Mouse (Mus musculus): ENCODE measurements at regions not wholly inside any gene's neighbourhood (a gene's known extent, or its start where the extent isn't known, plus 50 kb on each side); places are given as distances from the start of the nearest gene placed in this dataset.
"Not testable (repeated sequence)": the region's sequence is repeated elsewhere in the genome, so short reads cannot be mapped to it uniquely, and the experiment has no call there.

GRCm38 (mm10) chr14:53190931-53191330 is 695.4 kb upstream of the Olfr1507 start:
- H3K27me3 ChIP-seq; H3K4me1 ChIP-seq; H3K9me3 ChIP-seq; H3K36me3 ChIP-seq; H3K4me3 ChIP-seq; H3K9ac ChIP-seq; H3K27ac ChIP-seq; ATAC-seq (ENCODE audit: borderline replicate concordance, extremely low read depth, low FRiP score, low TSS enrichment); H3K4me2 ChIP-seq: not testable (repeated sequence)
- no CpG with 5 or more reads among the region's 3 CpGs for WGBS

- not testable (repeated sequence) for ATAC-seq (ENCODE audit: borderline replicate concordance, extremely low read depth, low FRiP score, low TSS enrichment); H3K9ac ChIP-seq; H3K4me3 ChIP-seq; H3K4me2 ChIP-seq; H3K4me1 ChIP-seq; H3K9me3 ChIP-seq; H3K27ac ChIP-seq; H3K36me3 ChIP-seq; H3K27me3 ChIP-seq
Measured at GRCm38 (mm10) chr14:53174099-53174498, 678.5 kb upstream of the Olfr1507 start.

DNA sequence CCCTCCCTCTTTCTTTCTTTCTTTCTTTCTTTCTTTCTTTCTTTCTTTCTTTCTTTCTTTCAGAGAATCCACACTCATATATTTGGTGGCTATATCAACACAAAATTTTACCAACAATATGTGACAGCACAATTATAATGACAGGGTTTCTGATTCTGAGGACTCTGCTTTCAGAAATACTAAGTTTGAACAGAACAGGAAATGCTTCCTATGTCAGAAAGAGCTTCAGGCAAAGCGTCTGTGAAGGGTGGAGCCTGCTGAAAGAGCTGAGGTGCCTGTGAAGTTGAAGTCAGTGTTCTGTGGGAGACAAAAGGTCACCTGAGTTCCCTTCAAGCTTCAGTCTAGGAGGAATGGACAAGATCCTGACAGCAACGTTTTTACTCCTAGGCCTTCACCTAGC is 670.8 kb upstream of the Olfr1507 start:
- not testable (repeated sequence) for H3K4me2 ChIP-seq; H3K27ac ChIP-seq; H3K4me1 ChIP-seq; ATAC-seq (ENCODE audit: borderline replicate concordance, extremely low read depth, low FRiP score, low TSS enrichment); H3K4me3 ChIP-seq; H3K36me3 ChIP-seq; H3K27me3 ChIP-seq; H3K9ac ChIP-seq; H3K9me3 ChIP-seq
- WGBS: no CpG with 5 or more reads among the region's 2 CpGs

- not testable (repeated sequence) for H3K27ac ChIP-seq; H3K9ac ChIP-seq; H3K9me3 ChIP-seq; H3K36me3 ChIP-seq; H3K4me2 ChIP-seq; ATAC-seq (ENCODE audit: borderline replicate concordance, extremely low read depth, low FRiP score, low TSS enrichment); H3K4me1 ChIP-seq; H3K4me3 ChIP-seq; H3K27me3 ChIP-seq
- WGBS: no CpG with 5 or more reads among the region's 2 CpGs
Measured at GRCm38 (mm10) chr14:53159012-53159411, 663.5 kb upstream of the Olfr1507 start.

DNA sequence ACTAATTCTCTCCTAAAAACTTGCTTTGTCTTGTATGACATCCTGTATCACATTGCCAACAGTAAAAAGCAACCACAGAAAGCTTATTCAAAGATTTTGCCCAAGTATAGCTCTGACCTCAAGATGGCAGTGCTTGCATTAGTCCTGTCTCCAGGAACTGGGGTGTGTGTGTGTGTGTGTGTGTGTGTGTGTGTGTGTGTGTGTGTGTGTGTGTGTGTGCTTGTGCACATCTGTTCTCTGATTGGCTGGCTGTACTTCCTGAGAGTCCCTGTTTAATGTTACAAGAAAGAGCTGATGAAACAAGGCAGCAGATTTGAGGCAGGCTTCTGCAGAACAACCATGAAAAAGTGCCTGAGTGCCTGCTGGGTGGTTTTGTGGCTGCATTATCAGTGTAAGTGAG is 639.2 kb upstream of the Olfr1507 start:
- not testable (repeated sequence) for H3K36me3 ChIP-seq; ATAC-seq (ENCODE audit: borderline replicate concordance, extremely low read depth, low FRiP score, low TSS enrichment); H3K9ac ChIP-seq; H3K27me3 ChIP-seq; H3K27ac ChIP-seq; H3K9me3 ChIP-seq; H3K4me3 ChIP-seq; H3K4me1 ChIP-seq; H3K4me2 ChIP-seq

DNA sequence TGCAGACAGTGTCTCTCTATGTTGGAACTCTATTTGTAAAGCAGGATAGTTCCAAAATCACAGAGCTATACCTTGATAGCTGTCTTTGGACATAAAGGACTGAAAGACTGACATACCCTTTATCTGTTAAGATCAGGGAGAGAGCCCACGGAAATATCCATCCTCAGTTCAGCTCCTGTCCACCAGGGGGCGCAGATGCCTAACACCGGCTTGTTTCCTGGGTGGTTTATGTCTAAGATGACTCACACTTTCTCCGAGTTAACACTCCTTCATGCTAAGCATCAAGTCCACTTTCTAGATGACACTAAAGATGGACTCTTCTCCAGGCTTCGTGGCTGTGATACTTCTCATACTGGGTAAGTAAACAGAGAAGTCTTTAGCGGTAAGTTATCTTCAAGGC is 636.8 kb upstream of the Olfr1507 start:
- H3K9ac ChIP-seq; H3K4me1 ChIP-seq; H3K27ac ChIP-seq; H3K4me2 ChIP-seq; H3K27me3 ChIP-seq; H3K9me3 ChIP-seq; H3K36me3 ChIP-seq; H3K4me3 ChIP-seq; ATAC-seq (ENCODE audit: borderline replicate concordance, extremely low read depth, low FRiP score, low TSS enrichment): not testable (repeated sequence)
- WGBS: 23% methylated on average over 6 of the region's 6 CpGs

DNA sequence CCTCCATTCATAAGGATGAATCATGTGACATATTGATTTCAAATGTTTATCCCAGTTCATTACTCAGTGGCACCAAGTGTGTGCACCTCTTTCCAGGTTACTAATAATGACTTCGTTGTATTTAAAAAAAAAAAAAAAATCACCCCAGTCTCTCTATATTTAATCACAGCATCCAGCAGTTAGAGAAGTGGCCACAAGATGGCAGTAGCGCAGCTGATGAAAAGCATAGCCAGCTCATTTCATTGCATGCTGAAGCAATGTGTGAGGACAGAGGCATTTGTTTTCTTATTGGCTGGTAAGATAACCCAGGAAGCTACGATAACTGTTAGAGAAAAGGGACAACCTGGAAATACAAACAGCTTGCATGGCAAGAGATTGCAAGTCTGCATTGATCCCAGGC is 626.2 kb upstream of the Olfr1507 start:
- H3K4me2 ChIP-seq; ATAC-seq (ENCODE audit: borderline replicate concordance, extremely low read depth, low FRiP score, low TSS enrichment); H3K27ac ChIP-seq; H3K4me1 ChIP-seq; H3K36me3 ChIP-seq; H3K9me3 ChIP-seq; H3K27me3 ChIP-seq; H3K4me3 ChIP-seq; H3K9ac ChIP-seq: not testable (repeated sequence)
- WGBS: 5% methylated on average over 2 of the region's 3 CpGs

- H3K9me3 ChIP-seq; H3K27ac ChIP-seq; H3K4me1 ChIP-seq; H3K27me3 ChIP-seq; H3K9ac ChIP-seq; H3K4me2 ChIP-seq; H3K36me3 ChIP-seq; ATAC-seq (ENCODE audit: borderline replicate concordance, extremely low read depth, low FRiP score, low TSS enrichment); H3K4me3 ChIP-seq: not testable (repeated sequence)
- WGBS: 66% methylated on average over 3 of the region's 3 CpGs
Measured at GRCm38 (mm10) chr14:53109732-53110131, 614.2 kb upstream of the Olfr1507 start.

DNA sequence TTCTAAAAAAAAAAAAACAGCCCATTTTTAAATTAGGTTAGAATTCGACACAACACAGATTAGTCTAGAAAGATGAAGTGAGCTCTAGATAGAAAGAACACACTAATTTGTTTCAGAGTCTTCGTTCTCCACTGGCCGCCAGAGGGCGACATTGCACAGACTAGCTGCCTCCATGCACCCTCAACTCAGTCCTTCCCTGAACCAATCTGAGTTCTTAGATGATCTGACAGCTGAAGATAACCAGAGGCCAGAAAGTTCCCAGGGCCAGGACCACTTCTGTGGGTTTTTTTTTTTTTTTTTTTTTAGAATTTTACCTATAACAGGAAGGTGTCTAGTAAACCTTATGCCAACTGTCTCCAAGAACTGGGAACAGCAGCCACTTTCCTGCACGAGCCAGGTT is 605.8 kb upstream of the Olfr1507 start:
- not testable (repeated sequence) for H3K9ac ChIP-seq; H3K27me3 ChIP-seq; H3K36me3 ChIP-seq; H3K9me3 ChIP-seq; H3K4me2 ChIP-seq; H3K4me1 ChIP-seq; H3K27ac ChIP-seq; ATAC-seq (ENCODE audit: borderline replicate concordance, extremely low read depth, low FRiP score, low TSS enrichment); H3K4me3 ChIP-seq
- 22% methylated on average over 5 of the region's 5 CpGs for WGBS

GRCm38 (mm10) chr14:53090921-53091320 is 595.4 kb upstream of the Olfr1507 start:
- not testable (repeated sequence) for ATAC-seq (ENCODE audit: borderline replicate concordance, extremely low read depth, low FRiP score, low TSS enrichment); H3K9ac ChIP-seq; H3K4me3 ChIP-seq; H3K36me3 ChIP-seq; H3K27ac ChIP-seq; H3K27me3 ChIP-seq; H3K9me3 ChIP-seq; H3K4me2 ChIP-seq; H3K4me1 ChIP-seq

DNA sequence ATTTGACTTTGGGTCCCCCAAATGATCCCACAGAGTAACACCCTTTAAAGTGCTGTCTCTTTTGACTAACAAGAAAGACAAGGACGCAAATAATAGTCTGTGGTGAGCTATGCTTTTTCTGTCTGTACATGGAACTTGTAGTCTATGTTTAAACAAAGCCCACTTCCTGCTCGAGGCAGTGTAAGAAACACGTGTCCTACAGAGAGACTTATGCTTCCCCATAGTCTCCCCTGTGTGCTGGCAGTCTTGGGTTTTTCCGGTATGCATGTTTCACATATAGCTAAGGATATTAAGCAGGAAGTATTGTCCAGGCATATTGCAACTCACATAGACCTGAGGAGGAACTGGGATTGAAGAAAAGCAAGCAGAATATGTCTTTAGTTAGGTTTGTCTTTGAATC is 586.3 kb upstream of the Olfr1507 start:
- not testable (repeated sequence) for H3K27me3 ChIP-seq, H3K27ac ChIP-seq
- 68% methylated on average over 4 of the region's 4 CpGs for WGBS

GRCm38 (mm10) chr14:53081024-53081711 is 585.6 kb upstream of the Olfr1507 start:
- H3K4me1 ChIP-seq; ATAC-seq (ENCODE audit: borderline replicate concordance, extremely low read depth, low FRiP score, low TSS enrichment): not testable (repeated sequence)
- 57% methylated on average over 1 of the region's 2 CpGs for WGBS

More for the DNA sequence above, 586.3 kb upstream of the Olfr1507 start:
- not testable (repeated sequence) for H3K4me2 ChIP-seq; ATAC-seq (ENCODE audit: borderline replicate concordance, extremely low read depth, low FRiP score, low TSS enrichment); H3K36me3 ChIP-seq; H3K9ac ChIP-seq; H3K4me1 ChIP-seq; H3K9me3 ChIP-seq; H3K4me3 ChIP-seq

DNA sequence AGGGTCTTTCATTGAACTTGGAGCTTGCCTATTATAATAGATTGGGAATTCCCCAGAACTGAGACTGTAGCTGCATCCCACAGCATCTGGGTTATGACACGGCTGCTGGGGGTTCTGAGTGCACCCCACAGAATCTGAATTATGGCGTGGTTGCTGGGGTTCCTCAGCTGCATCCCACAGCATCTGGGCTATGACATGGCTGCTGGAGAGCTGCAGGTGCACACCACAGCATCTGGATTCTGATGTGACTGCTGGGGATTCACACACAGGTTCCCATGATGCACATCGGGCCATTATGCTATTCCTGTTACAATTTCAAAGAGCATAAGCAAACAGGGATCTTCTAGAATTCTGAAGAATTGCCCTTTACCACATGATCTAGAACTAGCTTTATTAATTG is 585.0 kb upstream of the Olfr1507 start:
- not testable (repeated sequence) for H3K27me3 ChIP-seq, H3K9ac ChIP-seq
- 74% methylated on average over 3 of the region's 3 CpGs for WGBS

More at GRCm38 (mm10) chr14:53081024-53081711, 585.6 kb upstream of the Olfr1507 start:
- not testable (repeated sequence) for H3K4me2 ChIP-seq, H3K36me3 ChIP-seq, H3K27me3 ChIP-seq, H3K27ac ChIP-seq, H3K4me3 ChIP-seq, H3K9ac ChIP-seq, H3K9me3 ChIP-seq

More for the DNA sequence above, 585.0 kb upstream of the Olfr1507 start:
- H3K27ac ChIP-seq; H3K4me1 ChIP-seq; H3K4me3 ChIP-seq; H3K9me3 ChIP-seq; ATAC-seq (ENCODE audit: borderline replicate concordance, extremely low read depth, low FRiP score, low TSS enrichment); H3K4me2 ChIP-seq; H3K36me3 ChIP-seq: not testable (repeated sequence)

Measured in lung, embryonic 15.5 days (tissue).